Mouse (Mus musculus) CD4-positive, CD25-positive, alpha-beta regulatory T cell, adult 4 months (primary cell): ENCODE results near the gene Lipa. TPM values are rescaled to one million over a fixed set of nuclear protein-coding genes. Genes with fewer than 3 reads are reported as not detected.

Experiments
- ATAC-seq: one replicate; pipeline ENCODE4 v1.8.0; 2017
- polyA plus RNA-seq, 2 experiments: library from polyadenylated mRNA; unstranded; fragments of 100-300 nt; shearing (Covaris generic); gene quantifications; one replicate each; pipeline ENCODE4 v1.2.1; 2017

The Lipa gene
- polyA plus RNA-seq, 2 experiments from 2014 or later: 100 to 102 TPM

DNA sequence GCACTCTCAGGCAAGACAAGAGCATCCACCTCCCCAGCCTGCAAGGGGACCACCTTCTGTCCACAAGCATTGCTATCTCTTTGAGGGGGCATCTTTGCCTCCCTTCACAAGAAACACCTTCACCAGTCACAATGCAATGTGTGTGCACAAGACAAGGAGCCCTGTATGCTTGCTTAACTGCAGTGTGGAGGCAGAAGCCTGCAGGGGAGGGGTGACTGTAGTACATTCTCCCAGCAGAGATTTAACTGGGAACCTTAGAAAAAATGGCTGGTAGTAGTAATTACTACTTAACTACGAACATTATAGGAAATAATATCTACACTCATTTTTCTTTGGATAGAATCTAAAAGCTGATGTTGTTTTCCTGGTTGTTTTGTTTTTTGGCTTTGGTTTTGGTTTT is 5.3 kb downstream of the Lipa start:
- no peak for ATAC-seq

DNA sequence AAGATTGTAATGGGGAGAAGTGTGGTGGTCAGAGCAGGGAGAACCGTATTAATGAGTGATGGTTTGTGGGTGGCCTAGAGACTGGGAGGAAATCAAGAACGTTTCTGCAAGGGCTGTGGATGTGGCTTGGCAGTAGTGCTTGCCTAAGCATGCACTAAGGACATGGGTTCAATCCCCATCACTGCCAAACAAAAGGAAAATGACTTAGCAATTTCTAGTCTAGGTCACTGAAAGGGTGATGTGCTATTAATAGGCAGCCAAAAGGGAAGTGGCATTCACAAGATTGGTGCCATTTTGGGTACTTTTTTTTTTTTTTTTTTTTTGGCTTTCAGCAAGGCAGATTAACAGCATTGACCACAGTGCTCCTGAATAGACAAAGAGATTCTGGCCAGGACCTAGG is 5.9 kb downstream of the Lipa start:
- ATAC-seq: no peak

DNA sequence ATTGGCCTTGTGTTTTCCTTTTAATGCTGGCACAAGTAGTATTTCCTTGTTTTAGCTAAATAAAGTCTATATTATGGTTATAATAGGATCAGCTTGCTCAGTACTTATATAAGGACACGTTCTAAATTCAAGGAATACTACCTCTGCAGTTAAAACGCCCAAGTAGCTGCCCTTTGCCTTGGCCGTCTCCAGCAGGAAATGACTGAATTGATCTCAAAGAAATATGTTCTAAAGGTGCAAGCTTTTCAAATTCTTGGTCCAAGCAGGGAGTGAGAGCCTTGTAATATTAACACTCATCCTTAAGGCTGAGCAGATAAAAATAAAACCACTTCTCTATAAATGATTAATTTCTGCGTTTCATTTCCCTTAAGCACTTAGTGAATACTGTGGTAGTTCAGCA is 7.2 kb downstream of the Lipa start:
- no peak for ATAC-seq

DNA sequence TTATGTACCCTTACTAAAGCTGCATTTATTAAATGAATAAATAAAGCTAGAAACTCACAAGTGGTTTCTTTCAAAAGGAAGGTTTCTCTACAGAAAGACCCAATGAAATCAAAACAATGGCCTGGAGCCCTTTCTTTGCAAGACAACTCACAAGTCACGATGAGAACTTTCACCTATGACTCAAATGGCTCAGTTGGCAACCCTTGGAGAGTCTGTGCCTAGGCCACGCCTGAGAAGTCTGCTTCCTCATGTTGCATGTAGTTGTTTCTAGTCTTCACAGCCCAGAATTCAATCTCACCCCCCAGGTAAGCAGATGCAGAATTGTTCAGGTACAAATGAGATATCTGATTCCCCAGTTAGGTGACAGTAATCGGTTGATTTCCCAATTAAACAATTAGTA is 7.6 kb downstream of the Lipa start:
- no peak for ATAC-seq

DNA sequence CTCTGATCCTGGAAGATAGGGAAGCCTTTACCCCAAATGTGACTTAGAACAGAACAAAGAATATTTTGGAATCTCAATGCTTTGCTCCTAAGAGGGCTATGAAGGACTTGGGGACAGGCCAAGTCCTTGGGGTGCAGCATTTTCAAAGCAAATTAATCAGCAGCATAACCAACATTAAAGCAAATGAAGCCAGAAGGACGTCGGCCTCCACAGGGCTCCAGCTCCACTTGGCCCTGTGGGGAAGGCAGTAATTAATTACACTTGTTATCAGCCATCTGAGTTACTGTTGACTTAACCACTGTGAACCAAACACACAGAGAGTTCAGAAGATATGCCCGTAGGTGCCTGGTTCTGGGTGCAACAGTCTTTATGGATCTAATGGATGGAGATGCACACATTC is 8.5 kb downstream of the Lipa start:
- ATAC-seq: no peak

DNA sequence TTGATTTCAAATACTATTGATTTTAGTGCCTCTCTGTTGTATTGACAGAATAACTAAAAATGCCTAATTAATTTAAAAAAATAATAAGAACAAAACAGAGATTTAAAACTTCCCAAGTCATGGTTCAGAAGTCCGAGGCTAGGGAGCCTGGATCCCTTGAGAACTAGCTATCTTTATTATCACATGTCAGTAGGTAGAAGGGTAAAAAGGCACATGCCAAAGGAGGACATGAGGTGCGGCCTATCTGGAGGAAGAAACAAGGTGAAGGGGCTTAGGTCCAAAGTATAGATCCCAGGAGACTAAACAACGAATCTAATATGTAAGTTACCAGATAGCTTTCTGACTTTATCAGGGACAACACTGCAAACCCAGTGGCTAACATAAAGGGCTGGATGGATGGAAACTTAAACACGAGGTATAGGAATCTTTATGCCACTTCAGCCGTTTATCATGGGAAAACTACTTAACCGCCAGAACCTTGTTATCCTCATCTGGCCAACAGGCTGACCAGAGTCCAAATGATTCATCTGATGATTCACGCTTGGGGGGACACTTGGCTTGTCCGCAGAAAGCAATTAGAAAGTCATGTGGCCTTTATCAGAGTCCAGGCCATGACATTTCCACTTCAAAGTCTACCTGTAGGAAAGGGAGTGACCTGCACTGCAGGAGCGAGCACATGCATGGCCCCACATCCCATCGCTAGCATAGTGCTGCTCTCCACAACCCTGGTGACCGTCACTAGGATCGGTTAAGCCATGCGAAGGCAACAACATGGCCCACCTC is 9.3 kb downstream of the Lipa start:
- ATAC-seq: no peak

DNA sequence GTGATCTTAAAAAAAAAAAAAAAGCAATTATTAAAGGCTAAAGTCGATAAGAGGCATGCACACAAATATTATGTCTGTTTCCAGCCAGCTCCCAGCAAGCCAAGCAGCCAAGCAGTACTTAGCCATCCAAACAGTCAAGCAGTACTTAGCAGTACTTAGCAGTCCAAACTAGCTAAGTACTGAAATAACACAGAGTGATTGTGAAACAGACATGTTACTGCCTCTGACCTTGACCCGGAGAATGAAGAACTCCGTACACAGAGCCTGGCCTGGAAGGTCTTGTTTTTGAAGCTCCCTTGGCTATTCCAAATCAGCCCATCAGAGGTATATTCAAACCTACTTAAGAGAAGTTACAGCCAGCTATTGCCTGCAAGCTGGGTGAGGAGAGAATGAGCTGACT is 10.1 kb downstream of the Lipa start:
- ATAC-seq: no peak

DNA sequence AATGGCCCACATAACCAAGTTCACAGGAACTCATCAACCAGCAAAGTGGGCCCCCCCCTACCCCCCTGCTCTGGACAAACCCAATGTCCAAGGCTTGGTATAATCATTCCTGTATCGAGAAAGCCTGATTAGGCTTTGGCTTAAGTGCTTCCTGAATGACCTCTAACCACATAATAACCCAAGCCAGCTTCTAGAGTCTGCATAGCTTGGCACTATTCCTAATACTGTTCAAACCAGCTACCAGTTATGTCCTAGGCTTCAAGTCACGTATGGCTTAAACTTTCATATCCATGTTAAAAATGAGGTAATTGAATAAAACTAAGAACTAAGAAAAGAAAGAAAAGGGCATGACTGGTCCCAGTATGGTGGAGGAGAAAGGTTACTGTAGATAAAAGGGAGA is 10.9 kb downstream of the Lipa start:
- ATAC-seq: no peak

DNA sequence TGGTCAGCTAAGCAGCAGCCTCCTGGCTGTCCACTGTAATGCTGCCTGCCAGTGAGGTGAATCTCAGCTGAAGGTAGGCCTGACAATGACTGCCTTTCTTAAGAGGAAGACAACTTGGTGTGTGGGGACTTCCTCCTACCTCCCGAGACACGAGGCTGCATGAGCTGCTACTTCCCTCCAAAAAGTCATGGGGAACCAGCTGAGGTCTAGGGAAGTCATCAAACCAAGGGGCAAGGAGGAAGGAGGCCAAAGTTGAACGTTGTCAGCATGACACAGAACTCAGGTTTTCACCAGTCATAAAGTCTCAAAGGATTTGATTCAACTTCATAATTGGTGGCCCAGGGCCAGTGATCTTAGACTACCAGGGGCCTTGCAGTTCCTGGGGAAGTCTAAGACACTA is 11.6 kb downstream of the Lipa start:
- no peak for ATAC-seq

DNA sequence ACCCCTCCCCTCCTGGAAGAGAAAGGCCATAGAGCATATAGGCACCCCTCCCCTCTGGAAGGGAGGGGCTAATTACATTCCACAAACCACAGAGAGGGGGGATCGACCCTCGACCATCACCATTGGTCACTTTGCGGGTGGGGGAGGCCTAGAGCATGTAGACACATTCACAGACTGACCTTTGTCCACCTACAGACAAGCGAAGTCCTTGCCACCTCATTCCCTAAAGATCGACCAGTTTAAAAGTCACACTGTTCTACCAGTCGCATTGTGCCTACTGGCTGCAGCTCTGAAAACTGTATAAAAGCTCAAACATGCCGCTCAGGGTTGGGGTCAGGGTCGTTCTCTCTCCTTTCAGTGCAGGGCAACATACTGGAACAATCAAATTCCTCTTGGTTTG is 15.7 kb downstream of the Lipa start:
- ATAC-seq: no peak

DNA sequence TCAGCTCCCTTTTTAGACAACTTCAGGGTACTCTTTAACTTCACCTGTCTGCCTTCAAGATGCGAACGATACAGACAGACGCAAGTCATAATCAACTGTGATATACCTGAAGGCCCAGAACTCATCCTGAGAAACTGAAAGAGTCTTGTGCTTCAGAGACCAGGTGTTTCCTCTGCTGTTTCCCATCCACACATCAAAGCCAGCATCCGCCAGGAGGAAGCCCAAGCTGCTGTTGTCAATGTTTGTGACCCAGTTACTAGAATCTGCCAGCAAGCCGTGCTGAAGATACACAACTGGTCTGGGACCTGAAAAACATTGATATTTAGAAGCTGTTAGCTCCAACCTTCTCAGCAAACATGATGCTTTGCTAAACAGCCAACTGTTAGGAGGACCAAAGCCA is 16.6 kb downstream of the Lipa start:
- ATAC-seq: peak; percentile 93

DNA sequence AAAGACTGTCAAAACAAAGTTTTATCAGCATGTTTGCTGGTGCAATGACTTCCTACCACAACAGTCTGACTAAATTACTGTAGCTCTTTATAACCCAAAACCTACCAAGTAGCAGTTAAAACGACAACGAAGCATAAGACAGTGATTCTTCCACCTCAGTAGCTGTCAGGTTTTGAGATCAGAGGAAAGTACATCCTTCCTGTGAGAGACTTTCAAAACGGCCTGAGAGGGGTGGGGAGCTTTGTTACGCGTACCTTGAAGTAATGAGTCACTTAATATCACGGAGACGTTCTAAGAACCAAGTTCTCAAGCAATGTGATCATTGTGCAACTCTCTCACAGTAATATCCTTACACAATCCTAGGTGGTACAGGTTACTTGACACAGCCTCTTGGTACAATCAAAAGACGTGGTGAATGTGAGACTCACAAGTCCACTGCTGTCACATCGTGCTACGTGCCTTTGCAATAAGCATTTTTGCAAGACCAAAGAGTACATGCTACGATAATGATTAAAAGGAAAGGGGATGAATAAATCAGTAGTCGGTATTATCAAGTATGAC is 22.0 kb downstream of the Lipa start:
- peak; percentile 79 for ATAC-seq

DNA sequence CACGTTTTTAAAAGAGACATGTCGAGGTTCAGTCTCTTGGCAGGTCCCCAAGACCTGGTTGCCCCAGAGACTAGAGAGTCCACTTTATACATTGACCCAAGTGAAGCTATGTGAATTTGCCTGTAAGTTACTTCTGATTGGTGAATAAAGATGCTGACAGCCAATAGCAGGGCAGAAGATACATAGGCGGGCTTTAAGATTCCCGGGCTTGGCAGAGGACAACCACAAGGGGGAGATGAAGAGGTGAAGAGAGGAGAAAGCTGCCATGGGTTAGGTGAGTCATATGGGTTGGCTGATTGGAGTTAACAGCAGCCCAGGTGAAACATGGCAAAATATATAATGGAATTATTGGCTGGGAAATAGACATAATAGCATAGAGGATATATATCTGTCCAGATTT is 26.5 kb downstream of the Lipa start:
- ATAC-seq: peak; percentile 93

DNA sequence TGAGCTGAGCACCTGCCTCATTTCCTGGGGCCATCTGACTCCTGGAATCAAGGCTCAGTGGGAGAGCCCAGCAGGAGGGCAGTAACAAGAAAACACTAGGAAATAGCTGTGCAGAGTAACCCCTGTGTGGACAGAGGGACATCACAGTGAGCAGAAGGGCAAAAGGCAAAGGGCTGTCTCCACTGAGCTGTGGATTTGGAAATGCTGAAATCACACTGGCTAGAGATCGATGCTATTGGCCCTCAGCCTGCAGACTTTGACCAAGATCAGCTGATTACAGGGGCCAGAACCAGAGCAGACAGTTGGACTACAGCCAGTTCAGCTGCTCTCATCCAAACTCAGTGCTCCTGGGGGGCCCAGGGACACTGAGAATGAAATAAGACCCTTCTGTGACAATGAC is 30.9 kb downstream of the Lipa start:
- ATAC-seq: no peak

DNA sequence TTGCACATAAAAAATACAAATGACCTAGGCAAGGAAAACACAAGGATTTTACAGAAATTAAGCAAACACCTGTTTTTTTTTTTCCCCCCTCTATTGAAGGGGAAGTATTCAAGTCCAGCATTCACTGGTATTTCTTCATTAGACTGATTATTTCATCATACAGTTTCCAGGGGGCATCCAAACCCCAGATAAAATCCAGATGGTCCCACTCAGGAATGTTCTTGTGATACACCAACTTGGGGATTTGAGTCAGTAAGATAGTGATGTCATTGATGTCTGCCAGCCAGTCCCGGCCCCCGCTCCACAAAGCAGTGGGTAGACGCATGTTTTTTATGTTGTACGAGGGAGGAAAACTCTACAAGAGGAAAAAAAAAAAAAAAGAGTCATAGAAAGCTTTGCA is 33.4 kb downstream of the Lipa start:
- ATAC-seq: no peak

DNA sequence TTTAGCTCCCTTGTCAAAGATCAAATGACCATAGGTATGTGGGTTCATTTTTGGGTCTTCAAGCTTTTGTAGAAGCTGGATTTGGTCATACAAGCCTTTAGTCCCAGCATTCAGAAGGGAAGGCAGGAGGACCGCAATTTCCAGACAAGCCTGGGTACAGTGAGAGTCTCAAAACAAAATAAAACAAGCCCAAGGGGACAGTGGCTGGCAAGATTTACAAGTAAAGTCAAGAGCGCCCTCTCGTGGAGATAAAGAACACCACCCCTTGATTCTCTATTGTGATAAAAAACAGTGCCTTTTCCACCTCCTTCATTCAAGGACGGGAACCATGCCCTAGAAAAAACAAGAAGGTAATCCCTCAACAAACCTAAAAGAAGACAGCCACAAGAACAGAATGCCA is 43.7 kb downstream of the Lipa start:
- ATAC-seq: no peak

DNA sequence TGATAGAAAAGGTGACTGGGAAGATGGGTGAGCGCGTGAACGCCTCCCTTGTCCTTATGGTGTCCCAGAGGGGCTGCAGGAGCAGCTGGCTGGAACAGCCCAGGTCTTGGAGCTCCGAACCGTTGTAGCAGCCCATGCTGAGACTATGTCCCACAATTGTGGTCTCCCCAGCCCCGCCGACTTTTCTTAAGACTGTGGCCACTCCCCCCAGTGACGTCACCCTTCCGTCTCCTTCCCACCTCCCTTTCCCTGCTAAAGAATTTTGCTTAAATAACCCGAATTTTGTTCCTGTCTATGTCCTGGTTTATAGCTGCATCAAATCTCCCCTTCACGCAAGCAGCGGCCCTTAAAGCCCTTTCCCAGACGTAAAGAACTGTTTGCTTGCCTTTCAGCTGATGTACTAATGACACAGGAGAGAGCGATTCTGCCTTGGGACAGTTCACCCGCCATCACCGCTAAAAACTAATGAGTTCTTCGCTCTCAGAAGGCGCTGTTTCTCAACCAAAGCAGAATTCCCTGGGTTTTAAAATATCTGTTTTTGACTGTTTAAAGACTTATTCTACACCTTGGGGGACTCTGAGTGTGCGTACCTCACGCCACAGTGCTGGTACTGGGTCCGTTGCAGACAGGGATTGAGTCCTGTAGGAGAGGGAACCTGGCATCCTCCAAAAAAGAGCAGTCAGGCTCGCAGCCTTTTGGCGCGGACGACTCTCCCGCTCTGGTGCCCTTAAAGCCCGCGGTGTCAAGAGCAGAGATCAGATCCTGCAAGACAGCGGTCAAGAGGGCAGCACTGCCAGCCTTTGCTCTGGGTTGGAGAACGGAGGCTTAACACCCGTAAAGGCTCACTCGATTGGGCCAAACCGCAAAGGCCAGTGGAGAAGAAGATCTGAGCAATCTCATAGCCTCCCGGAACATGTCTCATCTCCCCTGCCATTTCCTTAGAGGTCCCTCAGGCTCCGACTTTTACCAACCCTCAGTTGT is 52.0 kb downstream of the Lipa start, which contains the start of gene Ch25h:
Ch25h (minus strand) TSS at position 174 of the 981 bp plus-strand sequence.
- peak; percentile 60 for ATAC-seq

DNA sequence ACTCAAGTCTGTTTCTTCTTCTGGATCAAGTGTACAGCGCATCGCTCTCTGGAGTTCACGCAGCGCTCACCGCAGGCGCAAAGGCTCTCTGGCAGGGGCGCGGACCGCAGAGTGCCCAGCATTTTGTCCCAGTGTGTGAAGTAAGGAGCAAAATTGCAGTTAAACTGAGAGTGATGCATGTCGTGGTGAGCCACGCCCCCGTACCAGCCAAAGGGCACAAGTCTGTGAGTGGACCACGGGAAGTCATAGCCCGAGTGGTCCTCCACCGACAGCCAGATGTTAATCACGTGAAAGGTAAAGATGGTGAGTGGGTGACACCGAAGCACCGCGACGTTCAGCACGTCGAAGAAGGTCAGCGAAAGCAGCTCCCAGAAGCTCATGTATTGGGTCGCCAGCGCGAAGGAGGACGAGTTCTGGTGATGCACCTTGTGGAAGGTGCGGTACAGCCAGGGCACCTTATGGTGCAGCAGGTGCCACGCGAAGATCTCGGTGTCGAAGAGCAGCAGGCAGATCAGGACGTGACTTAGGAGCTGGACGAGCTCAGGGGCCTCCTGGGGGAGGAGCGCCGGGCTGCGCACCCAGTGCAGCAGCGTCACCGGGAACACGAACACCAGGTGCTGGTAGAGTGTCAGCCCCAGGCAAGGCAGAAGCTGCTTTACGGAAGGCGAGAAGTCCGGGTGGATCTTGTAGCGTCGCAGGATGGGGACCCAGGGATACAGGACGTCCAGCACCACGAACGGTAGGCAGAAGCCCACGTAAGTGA is 52.9 kb downstream of the Lipa start:
- peak; percentile 76 for ATAC-seq

DNA sequence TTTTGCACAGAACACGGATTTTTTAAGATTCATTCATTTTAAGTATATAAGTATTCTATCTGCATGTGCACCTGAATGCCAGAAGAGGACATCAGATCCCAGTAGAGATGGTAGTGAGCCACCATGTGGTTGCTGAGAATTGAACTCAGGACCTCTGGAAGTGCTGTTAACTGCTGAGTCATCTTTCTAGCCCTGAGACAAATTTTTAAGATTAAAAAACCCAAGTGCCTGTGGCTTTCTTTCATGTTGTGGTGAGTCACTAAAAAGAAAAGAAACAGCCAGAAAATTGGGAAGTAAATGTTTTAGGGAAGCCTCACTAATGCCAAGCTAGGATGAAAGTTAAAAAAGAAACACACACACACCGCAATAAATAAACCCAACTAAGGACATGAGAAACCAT is 55.6 kb downstream of the Lipa start:
- no peak for ATAC-seq

DNA sequence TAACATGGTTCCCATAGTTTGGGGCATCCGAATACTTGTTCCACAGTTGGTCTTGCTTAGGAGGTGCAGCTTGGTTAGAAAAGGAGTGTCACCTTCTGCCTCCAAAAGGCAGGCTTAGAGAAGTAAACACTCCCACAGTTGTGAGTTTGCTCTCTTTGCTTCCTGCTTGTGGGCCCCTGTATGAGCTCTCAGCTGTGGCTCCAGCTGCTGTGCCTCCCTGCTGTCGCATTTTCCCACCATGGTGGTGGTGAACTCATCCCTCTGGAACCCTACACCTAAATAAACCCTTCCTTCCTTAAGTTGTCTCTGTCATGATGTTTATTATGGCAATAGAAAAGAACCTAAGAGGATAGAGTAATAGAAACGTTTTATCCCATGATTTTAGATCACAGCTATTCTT is 58.5 kb downstream of the Lipa start:
- no peak for ATAC-seq

DNA sequence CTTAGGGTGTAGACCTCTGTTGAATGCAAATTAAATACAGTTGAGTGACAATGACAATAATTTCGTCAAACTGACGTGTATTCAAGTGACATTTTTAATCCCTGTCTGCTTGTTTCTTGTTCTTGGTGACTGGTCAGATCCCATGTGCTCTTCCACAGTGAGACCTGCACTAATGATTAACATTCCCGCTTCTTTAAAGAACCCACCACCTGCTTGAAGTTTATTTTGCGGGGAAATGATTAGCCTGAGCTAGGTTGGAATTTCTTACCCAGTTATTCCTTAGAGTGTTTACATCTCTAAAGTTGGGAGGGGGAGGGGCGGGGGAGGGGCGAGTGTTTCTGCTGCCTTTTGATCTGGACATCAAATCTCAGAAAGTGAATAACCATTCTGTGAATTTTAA is 59.1 kb downstream of the Lipa start:
- ATAC-seq: no peak

DNA sequence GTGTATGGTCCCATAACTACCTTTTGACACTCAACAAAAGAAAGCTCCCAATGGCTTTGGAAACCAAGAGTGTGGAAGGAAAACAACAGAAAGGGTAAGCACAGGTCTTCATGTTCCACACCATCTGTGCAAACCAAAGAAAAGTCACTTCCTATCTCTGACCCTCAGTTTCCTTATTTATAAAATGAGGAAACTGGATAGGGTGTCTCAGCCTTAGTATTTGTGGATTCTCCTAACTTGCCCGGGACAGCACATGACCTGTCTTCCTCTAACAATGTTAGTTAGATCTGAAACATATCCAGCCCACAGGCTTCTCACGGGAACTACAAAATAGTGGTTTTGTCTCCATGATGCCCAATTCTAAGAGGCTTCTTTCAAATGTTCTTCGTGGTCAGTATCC is 62.8 kb downstream of the Lipa start:
- ATAC-seq: no peak
